Mouse (Mus musculus): Measurements from ENCODE around the gene Iqcn. TPM values are rescaled to one million over a fixed set of nuclear protein-coding genes. Genes with fewer than 3 reads are reported as not detected.

Iqcn gene
- polyA plus RNA-seq, 1 experiment: not detected

DNA sequence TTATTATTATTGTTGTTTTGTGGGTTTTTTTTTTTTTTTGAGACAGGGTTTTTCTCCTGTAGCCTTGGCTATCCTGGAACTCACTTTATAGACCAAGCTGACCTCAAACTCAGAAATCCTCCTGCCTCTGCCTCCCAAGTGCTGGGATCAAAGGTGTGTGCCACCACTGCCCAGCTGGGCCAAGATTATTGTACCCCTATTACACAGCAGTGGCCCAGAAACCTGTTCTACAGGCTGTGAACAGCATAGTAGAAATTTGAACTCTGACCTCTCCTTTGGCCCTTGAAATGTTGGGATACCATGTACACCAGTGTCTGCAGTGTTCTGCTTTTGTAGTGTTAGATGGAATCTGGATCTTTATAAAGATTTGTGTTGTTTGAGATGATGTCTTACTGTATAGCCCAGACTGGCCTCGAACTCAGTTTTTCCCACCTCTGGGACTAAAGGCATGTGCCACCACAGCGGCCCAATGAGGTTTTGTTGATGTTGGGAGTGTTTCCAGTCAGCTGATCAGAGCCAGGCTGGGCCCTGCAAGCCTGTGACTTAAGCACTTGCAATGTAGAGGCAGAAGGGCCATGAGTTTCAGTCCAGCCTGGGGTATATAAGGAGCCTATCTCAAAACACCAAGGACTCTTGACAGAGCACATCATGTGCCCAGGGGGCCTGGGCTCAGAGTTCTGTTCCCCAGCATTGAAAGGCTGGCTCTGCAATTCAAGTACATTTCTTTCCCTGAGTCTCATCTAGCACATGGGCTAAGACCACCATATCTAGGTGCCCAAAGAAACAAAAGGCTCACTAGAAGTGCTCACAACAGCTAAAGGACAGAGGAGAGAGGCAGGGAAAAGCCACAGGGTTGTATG, 1.0 kb upstream of the Iqcn start:
- TF ChIP-seq GATA1 (IDR thresholded peaks at IDR 0.05; ENCODE audit: low read length): no peak

DNA sequence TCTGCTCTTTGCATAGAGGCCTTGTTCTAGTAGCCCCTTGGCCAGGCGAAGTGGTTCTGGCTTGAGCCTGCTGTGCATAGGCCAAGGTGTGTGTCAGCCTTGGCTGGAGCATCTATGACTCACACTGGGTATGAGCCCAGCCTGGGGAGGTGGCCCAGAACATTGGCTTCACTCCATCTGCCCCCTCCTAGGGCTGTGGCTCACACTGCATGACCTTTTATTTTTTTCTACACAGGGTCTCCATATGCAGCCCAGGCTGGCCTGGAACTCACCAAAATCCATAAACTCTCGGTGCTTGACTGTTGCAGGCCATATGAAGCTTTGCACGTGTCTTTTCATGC, 445 bp upstream of the Iqcn start:
- TF ChIP-seq GATA1 (IDR thresholded peaks at IDR 0.05; ENCODE audit: low read length): no peak

DNA sequence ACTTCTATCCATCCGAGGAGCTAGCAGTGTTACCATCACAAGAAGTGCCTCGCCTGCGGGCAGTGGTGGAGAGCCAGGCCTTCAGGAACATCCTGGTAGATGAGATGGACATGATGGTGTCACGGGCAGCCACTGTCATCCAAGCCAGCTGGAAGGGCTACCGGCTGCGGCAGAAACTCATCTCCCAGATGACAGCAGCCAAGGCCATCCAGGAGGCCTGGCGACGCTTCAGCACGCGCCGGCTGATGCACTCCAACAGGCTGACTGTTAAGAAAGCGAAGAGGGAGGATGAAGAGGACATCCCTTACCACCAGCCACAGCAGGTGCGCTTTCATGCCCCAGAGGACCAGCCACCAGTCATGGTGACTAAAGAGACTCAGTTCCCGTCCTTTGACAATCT, 5.0 kb downstream of the Iqcn start:
- no peak for TF ChIP-seq GATA1 (IDR thresholded peaks at IDR 0.05; ENCODE audit: low read length)

DNA sequence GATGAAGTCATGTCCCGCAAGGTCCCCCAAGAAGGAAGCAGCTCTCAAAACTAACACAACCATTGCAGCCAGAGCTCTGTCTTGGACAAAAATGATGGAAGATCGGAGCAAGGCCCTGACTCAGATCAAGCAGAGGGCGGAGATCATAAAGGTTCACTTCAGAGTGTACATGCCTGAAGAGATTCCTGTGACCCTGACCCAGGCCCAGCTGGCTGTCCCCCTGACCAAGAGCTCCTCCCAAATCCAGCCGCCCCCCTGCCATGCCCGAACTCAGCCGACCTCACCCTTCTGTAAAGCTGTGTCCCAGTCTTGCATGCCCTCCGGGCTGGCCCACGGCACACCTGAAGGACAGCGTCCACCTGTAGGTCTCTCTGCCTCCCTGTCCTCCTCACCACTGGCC, 6.5 kb downstream of the Iqcn start:
- TF ChIP-seq GATA1 (IDR thresholded peaks at IDR 0.05; ENCODE audit: low read length): no peak

DNA sequence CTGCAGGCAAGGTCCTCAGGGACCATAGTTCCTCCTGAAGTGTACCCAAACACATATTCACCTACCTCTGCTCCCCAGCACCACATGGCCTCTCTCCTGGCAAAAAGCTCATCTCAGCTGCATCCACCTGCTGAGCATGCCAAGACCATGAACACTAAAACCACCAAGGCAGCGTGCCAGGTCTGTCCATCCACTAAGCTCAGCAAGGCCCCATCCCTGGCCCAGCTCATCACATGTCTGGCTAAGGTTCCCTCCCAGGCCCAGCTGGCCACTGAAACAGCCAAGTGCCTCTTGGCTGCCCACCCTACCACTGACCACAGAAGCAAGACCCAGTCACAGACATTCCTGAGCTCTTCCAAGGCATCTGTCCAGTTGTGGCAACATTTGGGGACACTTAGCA, 7.0 kb downstream of the Iqcn start:
- TF ChIP-seq GATA1 (IDR thresholded peaks at IDR 0.05; ENCODE audit: low read length): no peak

DNA sequence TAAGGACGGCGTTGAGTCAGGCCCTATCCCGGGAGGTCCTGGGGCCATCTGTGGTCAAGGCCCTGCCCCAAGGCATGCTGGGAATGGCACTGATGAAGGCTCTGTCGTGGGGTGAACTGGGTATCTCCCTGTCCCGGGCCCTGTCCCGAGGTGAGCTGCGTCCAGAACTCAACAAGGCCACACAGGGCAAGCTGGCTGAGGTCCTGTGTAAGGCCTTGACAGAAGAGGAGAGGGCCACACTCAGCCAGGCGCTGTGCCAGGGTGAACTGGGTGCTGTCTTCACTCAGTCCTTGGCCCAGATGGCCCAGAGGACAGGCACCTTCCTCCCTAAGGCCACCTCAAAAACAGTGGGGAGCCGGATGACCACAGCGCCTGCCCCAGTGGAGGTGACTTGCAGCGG, 7.8 kb downstream of the Iqcn start:
- TF ChIP-seq GATA1 (IDR thresholded peaks at IDR 0.05; ENCODE audit: low read length): no peak

DNA sequence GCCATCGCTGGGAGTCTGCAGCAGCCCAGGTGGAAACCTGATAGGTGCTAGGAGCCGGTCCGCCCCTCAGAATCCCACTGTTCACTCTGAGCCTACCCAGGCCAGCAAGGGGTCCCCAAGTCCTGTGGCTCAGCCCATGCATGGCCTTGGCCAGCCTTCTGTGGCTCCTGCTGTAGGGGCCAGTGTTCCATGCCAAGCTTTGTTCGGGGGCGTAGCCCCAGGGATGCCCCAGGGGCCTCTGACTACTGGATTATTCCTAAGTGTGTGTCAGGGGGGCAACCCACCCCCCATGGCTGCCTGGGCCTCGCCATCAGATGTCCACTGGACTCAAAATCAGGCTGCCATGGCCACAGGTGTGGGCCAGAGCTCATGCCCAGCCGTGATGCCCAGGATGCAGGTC, 10.7 kb downstream of the Iqcn start:
- TF ChIP-seq GATA1 (IDR thresholded peaks at IDR 0.05; ENCODE audit: low read length): no peak

DNA sequence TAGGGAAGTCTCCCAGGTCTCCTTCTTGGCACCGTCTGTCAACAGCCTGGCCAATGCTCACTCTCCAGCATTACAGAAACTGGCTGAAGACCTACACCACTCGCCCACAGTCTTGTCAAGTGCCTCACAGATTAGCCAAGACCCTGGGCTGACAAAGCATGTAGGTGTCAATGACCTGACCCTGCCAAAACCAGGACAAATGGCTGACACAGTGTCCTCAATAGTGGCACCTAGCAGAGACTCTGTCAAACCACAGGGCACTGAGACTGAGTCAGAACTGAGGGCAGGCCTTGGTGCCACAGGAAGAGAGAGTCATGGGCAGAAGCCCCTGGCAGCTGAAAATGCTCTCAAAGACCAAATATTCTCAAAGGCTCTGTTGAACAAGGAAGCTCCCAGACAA, 11.8 kb downstream of the Iqcn start:
- TF ChIP-seq GATA1 (IDR thresholded peaks at IDR 0.05; ENCODE audit: low read length): no peak

DNA sequence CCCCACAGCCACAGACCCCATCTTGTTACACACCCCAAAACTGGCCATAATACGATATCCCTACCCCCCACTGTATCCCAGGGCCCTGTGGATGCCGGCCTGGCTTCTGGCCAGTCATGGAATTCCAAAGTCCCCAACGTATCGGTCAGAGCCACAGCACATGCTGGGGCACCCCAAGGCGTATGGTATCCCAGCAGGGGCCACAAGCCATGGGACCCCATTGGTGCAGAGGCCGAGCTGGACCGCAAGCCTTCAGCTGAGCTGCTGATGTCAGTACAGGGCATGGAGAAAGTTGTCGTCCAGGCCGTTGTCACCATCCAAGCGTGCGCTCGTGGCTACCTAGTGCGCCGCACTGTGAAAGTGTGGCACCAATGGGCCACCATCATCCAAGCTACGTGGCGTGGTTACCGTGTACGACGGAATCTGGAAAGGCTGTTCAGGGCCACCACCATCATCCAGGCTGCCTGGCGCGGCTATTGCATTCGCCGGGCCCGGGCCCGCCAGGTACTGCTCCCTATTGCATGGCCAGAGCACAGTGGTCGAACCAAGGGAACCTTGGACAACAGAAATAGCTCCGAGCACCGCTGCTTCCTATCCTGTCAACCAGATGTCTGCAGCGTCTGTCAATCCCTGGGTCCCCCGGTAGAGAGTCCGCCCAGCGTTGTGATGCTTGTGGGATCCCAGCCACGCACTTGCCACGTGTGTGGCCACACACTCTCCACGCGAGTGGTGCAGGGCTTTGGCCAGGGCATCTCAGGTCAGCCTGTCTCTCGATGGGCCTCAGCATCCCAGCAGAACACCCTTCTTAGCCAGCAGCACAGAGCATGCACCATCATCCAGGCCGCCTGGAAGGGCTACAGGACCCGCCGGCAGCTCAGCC, 13.5 kb downstream of the Iqcn start:
- no peak for TF ChIP-seq GATA1 (IDR thresholded peaks at IDR 0.05; ENCODE audit: low read length)

DNA sequence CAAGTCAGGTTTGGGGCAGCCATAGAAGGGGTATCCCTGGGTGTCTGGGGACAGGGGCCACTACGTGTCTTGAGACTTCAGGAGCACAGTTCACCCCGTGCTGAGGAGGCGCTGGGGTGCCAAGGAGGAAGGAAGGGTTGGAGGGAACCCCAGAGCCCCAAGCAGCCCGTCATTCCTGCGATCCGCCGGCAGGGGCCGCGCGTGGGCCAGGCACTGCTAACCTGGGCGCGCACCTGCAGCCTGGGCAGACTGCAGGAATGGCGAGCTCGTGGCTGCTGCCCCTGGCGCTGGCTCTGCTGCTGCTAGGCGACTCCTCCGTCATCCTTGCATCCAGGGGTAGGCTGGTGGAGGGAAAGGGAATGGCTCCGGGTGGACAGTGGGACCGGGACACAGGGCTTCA, 15.0 kb downstream of the Iqcn start, which contains the start of gene Gm3336:
TSS of gene Gm3336 (plus strand) at position 247 of the 400 bp plus-strand sequence.
- TF ChIP-seq GATA1 (IDR thresholded peaks at IDR 0.05; ENCODE audit: low read length): no peak

DNA sequence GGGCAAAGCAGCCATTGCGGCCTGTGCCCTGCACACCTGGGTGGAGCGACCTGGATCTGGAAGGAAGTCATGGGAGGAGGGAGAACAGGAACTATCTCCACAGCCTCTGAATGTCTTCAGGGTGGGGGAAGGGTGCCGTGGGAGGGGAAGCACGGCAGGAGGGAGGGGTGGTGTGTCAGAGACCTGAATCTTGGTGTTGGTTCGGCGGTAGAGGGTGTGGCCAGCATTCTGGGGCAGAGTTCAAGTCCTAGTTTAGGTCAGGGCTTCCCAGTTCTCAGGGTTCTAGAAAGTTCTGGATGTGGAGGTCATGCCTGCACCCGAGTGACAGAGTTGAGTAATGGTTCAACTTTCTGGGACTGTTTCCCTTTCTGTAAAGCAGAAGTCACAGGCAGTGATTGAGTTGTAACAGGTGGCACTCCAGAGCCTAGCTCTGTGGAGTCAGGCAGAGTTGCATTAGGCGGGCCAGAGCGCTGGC, 16.6 kb downstream of the Iqcn start:
- TF ChIP-seq GATA1 (IDR thresholded peaks at IDR 0.05; ENCODE audit: low read length): no peak

DNA sequence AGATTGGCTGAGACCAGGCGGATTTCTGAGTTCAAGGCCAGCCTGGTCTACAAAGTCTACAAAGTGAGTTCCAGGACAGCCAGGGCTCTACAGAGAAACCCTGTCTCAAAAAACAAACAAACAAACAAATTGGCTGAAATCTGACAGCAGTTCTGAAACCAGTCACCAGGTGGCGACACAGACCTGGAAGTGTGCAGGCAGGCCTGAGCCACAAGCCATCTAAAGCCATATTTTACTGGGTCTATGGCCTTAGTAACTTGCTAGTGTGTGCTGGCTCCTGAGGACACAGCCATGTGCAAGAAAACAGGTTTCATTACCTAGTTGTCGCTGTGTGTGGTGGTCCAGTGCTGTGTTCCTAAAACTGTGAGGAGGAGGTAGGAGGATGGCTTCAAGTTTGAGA, 17.5 kb downstream of the Iqcn start:
- TF ChIP-seq GATA1 (IDR thresholded peaks at IDR 0.05; ENCODE audit: low read length): no peak

DNA sequence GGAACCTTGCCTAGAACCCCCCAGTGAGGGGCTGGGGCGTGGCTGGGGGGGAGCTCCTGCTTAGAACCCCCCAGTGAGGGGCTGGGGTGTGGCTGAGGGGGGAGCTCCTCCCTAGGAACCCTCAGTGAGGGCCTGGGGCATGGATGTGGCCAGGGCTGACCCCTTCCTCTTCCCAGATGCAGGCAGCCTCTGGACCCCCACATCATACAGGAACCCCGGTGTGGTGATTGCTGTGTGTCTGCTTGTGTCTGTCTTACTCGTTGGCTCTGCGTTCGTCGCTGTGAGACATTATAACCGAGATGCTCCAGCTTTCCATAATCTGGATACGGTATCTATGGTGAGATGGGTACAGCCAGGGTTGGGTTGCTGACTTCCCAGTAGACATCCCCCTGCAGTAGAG, 18.3 kb downstream of the Iqcn start:
- TF ChIP-seq GATA1 (IDR thresholded peaks at IDR 0.05; ENCODE audit: low read length): no peak

DNA sequence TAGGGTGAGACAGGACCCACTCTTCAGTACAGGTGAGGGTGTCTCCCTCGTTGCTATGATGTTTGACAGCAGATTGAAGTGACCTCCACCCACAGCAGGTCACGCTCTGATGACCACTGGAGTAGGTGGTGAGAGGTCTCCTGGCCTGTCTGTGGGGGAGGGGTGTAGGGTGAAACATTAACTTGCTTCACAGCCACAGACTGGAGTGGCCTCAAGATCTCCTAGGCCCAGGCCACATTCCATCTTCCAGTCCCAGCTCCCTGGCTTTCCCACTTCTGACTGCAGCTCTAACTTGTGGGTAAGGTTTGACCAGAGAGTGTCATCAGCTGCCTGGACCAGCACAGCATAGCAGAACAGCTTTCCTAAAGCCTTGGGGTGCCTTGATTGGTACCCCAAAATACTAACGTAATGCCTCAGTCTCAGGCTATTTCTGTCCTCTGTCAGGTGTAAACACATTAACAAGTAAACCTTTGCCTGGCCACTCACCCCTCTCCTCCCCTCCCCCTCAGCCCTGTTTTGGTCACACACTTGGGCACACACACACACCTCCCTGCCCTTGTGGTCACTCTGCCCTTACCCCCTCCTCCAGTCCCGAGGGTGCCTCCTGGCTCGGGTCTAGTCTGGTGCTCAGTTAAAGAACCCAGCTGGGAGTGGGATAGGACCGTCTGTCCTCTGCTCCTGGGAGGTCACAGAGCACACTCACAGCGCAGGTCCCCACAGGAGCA, 20.4 kb downstream of the Iqcn start, which contains the start of gene Pde4c:
TSS of gene Pde4c (plus strand) at position 235 of the 725 bp plus-strand sequence.
- TF ChIP-seq GATA1 (IDR thresholded peaks at IDR 0.05; ENCODE audit: low read length): no peak

DNA sequence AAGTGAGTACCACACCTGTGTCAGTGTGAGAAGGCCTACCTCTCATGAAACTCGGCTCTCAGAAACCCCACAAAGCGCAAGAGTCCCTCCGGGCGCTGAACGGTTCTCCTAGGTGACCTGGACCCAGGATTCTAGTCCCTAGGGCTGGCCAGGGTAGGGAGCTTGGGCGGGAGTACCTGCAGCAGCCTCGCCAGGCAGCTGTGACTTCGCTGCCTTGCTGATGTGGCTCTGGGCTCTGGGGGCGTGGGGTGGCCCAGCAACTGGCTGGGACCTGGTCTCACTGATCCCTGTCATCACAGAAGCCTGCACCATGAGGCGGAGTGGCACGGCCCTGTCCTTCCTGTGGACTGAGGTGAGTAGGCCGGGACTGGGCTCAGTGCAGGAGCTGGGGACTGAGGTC, 21.0 kb downstream of the Iqcn start:
- no peak for TF ChIP-seq GATA1 (IDR thresholded peaks at IDR 0.05; ENCODE audit: low read length)

Measured in G1E-ER4 (cell line).